Mouse (Mus musculus): ENCODE data around the gene Fam192a.

Fam192a gene

DNA sequence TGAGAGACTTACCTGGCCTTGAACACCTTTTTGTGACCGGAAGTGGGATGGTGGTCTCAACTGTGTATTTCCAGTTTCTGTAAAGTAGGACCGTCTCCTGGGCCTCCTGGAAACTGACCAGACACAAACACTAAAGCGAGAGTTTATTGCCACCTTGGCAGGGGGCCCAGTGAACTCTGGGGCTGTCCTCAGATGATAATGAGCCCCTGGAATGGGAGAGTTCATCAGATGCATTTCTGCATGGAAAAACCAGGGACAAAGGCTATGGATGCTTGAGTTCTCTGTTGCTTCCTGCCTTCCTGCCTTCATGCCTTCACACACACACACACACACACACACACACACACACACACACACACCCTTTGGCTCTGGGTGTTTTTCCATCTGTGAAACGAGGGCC, 67.2 kb downstream of the Fam192a start:
- no peak for DNase-seq (ENCODE audit: low read depth, low spot score)

- no peak for DNase-seq (ENCODE audit: low read depth, low spot score)
These were observed 68.7 kb downstream of the Fam192a start, which contains the start of gene Cpne2 for GRCm38 (mm10) chr8:94532873-94533671. Cpne2 (plus strand) TSS chr8:94532990.

GRCm38 (mm10) chr8:94532525-94532872, 69.3 kb downstream of the Fam192a start:
- no peak for DNase-seq (ENCODE audit: low read depth, low spot score)

DNA sequence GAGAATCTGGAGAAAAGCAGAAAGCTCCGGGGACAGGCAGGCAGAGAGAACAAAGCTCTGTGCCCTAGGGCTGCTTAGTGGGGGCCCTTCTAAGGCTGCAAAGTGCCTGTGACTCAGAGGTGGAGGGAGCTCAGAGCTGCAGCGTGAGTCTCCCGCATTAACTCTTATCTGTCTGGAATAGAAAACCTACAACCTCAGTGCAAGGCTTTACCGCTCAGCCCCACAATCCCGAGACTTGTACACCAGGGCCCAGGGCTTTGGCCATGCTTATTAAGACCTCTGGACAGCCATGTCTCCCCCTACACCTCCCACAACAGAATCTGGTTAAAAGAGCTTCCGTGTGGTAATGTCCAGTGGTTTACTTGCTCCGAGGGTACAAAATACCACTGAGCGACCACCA, 69.8 kb downstream of the Fam192a start:
- DNase-seq (ENCODE audit: low read depth, low spot score) = no peak

- no peak for DNase-seq (ENCODE audit: low read depth, low spot score)
These were observed 71.2 kb downstream of the Fam192a start for GRCm38 (mm10) chr8:94530643-94531042.

GRCm38 (mm10) chr8:94529875-94530274, 71.9 kb downstream of the Fam192a start:
- no peak for DNase-seq (ENCODE audit: low read depth, low spot score)

- DNase-seq (ENCODE audit: low read depth, low spot score) = peak; percentile 62
These were observed 73.6 kb downstream of the Fam192a start for GRCm38 (mm10) chr8:94528245-94528644.

GRCm38 (mm10) chr8:94527178-94527577, 74.6 kb downstream of the Fam192a start:
- no peak for DNase-seq (ENCODE audit: low read depth, low spot score)

DNA sequence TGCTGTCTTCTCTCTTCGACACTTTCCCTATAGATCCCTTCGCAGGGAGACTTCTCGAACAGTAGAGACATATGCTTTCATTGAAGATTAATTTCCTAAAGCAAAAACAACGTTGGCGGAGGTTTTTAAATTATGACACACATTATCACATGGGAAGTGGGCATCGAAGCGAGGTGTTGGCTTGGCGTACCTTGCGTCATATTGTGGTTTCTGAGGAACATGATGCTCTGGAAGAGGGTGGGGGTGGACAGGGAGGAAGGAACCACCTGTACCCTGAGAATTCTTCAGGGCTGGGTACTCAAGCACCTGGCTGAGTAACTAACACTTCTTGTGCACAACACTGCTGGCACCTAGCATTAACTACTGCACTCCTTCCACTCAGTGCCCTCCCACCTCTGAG, 77.2 kb downstream of the Fam192a start:
- DNase-seq (ENCODE audit: low read depth, low spot score) = no peak
